Mouse (Mus musculus): ENCODE measurements at regions not wholly inside any gene's neighbourhood (a gene's known extent, or its start where the extent isn't known, plus 50 kb on each side); places are given as distances from the start of the nearest gene placed in this dataset.

- TF ChIP-seq POLR2A (IDR thresholded peaks at IDR 0.05; ENCODE audit: borderline replicate concordance, control insufficient read depth, low read depth, low read length), result no peak
- no peak for TF ChIP-seq CTCF (IDR thresholded peaks at IDR 0.05; ENCODE audit: control insufficient read depth, insufficient read depth, low read length)
These were observed 66.0 kb upstream of the Usp24 start for GRCm38 (mm10) chr4:106250048-106250447.
